Mouse (Mus musculus): ENCODE results near the gene Olfr872.
"Not testable (repeated sequence)": the region's sequence is repeated elsewhere in the genome, so short reads cannot be mapped to it uniquely, and the experiment has no call there.

Gene Olfr872

DNA sequence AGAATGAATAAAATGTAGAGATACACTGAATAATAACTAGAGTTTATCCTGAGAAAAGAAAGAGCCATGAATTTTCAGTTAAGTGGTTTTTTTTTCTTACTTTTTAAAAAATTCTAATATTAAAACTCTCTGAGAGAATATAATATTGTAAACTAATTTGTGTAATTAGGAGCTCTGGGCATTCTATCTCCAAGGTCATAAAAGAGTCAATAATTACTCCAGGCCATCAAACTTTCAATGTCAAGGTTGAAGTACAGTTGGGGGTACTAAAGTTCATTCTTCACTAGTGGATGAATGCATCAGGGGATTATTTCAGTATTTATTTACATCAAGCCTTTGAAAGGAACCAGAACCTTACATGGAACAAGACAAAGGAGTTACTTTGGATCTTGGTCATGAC lies at the start of gene Olfr872:
TSS of gene Olfr872 (plus strand) at position 301 of the 400 bp plus-strand sequence.
- DNase-seq = no peak

DNA sequence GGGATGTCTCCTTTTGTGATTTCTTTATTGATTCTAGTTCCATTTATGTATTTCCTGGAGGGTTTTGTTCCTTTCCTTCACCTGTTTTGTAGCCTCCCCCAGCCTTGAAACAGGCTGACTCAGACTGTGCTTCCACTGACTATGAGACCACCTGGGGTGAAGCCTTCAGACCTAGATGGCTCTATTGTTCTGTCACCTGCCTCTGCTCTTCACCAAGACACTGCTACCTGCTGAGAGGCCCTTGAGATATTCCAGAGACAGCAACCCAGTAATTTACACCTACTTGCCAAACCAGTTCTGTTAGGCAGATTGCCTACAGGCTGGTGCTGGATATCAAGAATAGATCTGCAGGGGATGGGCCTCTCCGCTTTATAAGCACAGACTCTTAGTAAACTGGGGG lies 34.8 kb upstream of the Olfr872 start:
- no peak for DNase-seq

DNA sequence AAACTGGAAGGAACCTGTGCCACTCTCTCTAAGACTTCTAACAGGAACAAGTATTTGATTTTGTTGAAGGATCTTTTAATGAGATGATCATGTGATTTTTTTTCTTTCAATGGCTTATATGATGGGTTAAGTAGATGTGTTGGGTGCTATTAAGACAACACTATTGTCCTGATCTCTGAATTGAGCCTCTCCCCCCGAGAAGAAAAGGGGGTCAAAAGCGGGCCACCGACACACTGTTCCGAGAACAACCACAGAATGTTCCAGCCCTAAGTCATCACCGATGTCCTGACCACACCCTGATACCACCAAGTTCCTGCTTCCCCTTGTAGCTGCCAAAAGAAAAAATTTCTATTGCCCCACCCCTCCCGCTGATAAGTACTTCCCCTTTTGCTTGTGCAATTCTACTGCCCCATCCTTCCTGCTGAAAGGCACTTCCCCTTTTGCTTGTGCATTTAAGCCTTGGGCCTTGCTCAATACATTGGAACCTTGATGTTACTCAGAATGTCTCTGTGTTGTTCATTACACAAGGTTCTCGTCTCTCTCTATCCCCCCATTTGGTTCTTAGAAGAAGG lies 33.4 kb upstream of the Olfr872 start:
- not testable (repeated sequence) for DNase-seq

DNA sequence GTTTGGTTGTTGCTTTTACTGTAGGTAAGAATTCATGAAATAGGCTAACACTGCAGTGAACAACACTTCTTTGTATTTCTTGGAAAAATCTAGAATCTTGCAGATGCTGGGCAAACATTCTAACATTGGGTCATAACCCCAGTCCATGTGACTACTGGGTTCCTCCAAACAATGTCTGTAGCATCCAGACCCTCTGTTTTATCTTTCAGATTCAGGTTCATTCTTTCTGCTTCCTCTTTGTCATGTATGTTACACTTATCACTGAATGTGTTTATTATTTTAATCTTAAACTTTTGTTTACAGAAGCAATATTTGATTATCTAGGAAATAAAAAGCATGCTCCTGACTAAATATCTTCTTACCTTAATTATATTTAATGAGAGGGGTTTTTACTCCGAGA lies 26.1 kb upstream of the Olfr872 start:
- no peak for DNase-seq

DNA sequence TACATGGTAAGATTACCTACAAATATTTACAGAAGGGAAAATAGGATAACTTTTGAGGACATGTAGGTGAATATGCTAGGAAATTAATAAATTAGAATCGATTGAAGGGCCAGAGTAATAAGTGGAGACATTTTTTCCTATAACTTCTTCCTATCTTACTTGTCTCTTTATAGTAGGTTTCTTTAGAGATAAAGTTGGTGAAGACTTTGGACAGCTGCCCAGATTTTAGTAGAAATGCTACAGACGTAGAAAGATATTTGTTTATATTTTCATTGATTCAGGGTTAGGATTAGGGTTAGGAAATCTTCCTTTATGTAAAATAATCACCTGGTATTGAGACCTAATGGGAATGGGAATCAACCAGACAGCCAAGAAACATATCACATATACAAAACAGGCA lies 25.4 kb upstream of the Olfr872 start:
- no peak for DNase-seq

DNA sequence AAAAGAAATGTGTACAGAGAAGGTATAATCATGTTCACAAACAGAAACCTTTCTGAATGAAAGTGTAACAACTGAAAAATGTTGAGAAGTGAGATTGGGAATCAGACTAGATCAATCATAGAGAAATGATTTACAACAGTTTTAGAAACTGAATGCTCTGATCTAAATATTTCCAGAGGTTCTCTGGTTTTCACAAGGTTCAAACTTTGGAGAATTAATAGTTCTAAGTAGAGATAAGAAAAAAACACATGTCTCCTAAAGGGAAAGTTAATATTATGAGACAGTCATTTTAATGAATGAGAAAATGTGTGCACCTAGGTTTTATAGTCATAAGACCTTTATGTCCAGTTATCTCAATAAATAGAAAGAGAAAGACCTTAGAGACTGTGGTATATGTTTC lies 25.0 kb upstream of the Olfr872 start, which contains the start of gene Olfr871:
TSS of gene Olfr871 (plus strand) at position 301 of the 400 bp plus-strand sequence.
- DNase-seq = no peak

DNA sequence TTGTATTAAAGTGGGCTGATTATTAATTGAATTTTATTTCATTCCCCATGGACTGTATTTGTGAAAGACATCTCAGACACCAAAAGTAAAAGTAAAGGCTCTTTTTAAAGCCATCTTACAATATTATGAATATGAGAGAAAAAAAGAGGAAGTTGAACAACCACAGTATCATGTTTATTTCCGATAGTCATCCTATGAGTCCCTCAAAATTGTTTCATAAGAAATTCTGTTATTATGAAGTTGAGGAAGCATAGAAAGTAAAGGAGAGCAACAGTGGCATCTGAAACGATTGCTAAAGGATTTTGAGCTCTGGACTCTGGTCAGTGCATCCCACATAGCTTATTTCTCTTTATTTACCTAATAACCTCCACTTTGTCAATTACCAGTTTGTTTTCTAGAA lies 459 bp downstream of the Olfr872 start:
- DNase-seq = no peak

DNA sequence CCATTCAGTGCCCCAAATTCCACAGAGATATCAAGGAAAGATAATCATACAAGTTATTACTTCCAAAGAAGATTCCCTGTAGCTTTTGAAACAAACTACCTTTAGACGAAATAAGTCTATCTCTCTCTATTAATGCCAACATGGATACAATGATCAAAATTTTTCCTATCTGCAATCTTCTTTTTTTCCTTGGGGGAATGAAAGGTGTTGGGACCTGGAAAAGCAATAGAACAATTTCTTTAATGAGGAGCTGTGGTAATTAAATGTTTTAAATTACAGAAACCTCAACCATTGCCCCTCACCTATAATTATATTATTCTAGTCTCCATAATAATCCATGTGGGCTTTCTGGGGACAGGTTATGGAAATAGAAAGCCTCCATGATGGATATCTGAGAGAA lies 45.1 kb downstream of the Olfr872 start, which contains the start of gene Olfr39:
TSS of gene Olfr39 (plus strand) at position 301 of the 400 bp plus-strand sequence.
- DNase-seq = no peak

DNA sequence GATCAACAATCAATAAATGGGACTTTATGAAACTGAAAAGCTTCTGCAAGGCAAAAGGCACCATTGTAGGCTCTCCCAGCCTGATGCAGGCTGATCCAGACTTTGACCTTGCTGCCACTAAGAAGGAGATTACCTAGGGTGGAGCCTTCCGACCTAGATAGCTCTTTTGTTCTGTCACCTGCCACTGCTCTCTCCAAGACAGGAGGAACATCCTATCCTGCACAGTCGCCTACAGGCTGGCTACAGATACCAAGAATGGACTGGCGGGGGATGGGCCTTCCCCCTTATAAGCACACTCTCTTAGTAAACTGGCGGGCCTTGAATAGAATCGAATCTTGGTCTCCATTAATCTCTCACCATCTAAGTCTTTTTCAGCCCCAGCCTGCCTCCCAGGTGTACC lies 58.6 kb downstream of the Olfr872 start:
- DNase-seq = not testable (repeated sequence)

DNA sequence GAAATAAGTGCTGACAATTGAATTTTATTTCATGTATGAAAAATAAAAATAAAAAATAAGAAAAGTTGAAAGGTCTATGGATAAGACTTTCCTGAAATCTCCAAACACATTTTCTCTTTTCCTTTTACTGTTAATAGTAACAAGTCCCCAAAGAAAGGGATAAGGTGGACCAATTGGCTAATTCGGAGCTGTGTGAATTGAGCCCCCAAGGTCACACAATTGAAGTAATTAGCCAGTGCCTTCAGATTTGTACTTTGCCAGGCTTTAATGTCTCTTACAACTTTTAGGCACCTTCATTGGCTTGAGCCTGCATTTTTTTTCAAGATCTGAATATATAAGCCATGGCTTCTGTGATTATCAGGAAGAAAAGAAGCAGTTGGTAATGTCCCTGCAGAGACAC lies 61.3 kb downstream of the Olfr872 start, which contains the start of gene Olfr873:
TSS of gene Olfr873 (plus strand) at position 301 of the 400 bp plus-strand sequence.
- no peak for DNase-seq

Data from cerebellum, adult 9-10 months (tissue).